Mouse (Mus musculus): ENCODE data around the gene Ciao1. TPM values are rescaled to one million over a fixed set of nuclear protein-coding genes. Genes with fewer than 3 reads are reported as not detected.

Gene Ciao1
- total and polyA plus RNA-seq, 2 experiments from 2014 or later = 32.8 to 33.1 TPM

DNA sequence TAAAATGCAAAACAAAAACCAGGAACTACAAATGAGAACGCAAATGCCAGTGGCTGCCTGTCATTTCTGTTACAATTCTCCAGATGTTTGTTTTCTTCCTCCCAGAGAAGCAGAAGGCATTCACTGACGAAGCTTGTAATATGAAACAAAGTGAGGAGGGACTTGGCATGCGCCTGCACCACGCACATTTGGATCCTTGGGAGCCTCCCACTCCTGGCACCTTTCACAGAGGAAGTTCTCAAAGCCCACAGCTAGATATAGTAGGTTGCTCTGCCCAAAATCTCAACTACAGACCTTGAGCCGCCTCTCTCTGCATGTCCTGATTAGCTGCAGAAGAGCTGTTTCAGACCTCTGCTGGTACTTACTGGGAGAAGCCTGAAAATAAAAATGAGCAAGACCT lies 11.7 kb upstream of the Ciao1 start:
- no peaks in the 10 kb centered on the region for H3K9me3 ChIP-seq (ENCODE audit: low read length)
- no peak overlapping the region for H3K4me2 ChIP-seq (ENCODE audit: low read depth)
- H3K36me3 ChIP-seq (ENCODE audit: insufficient read depth) = peaks cover 42% of the 10 kb centered on the region
- no peaks in the 10 kb centered on the region for H3K27me3 ChIP-seq (ENCODE audit: insufficient read depth, low read length)
- DNase-seq = no peak
- no peak overlapping the region for H3K4me3 ChIP-seq (ENCODE audit: low read depth, low read length)
- no peak overlapping the region for H3K27ac ChIP-seq (ENCODE audit: low read depth, low read length)
- H3K4me1 ChIP-seq (ENCODE audit: insufficient read depth) = no peaks in the 10 kb centered on the region
- no peak overlapping the region for H3K9ac ChIP-seq
- WGBS = 82% methylated on average over 5 of the region's 5 CpGs
- no peak for ATAC-seq
- TF ChIP-seq CTCF (IDR thresholded peaks at IDR 0.05; ENCODE audit: low read depth) = no peak

- Histone ChIP-seq H3K4me3 (ENCODE audit: low read depth, low read length) (no peak overlapping the region), H3K27me3 (ENCODE audit: insufficient read depth, low read length) (no peaks in the 10 kb centered on the region), H3K36me3 (ENCODE audit: insufficient read depth) (peaks cover 41% of the 10 kb centered on the region), H3K4me1 (ENCODE audit: insufficient read depth) (no peaks in the 10 kb centered on the region), H3K4me2 (ENCODE audit: low read depth) (no peak overlapping the region), H3K9me3 (ENCODE audit: low read length) (no peaks in the 10 kb centered on the region), H3K27ac (ENCODE audit: low read depth, low read length) (no peak overlapping the region), H3K9ac (no peak overlapping the region)
- WGBS = 91% methylated on average over 6 of the region's 6 CpGs
- ATAC-seq (no peak), DNase-seq (no peak)
- no peak for TF ChIP-seq CTCF (IDR thresholded peaks at IDR 0.05; ENCODE audit: low read depth)
Observed at GRCm38 (mm10) chr2:127255294-127255693, 7.7 kb upstream of the Ciao1 start.

- no peak overlapping the region for H3K4me2 ChIP-seq (ENCODE audit: low read depth)
Observed at GRCm38 (mm10) chr2:127254604-127255134, 7.1 kb upstream of the Ciao1 start.

DNA sequence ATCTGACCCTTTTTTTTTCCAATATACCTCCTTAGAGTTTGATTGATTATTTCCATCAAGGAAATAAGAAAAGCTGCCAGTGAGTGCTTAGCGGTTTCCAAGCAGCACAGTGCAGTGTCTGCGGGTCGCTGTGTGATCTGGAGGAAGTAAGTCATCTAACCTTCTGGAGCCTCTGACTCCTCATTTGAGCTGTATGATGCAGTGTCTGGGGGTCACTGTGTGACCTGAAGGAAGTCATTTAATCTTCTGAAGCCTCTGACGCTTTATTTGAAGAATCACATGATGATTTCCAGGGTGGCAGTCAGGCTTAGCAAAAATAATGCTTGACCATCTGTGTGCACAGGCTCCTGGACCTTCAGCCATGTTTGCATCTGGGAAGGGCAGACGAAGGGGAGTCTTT lies 5.2 kb upstream of the Ciao1 start:
- no peak for TF ChIP-seq CTCF (IDR thresholded peaks at IDR 0.05; ENCODE audit: low read depth)
- DNase-seq (no peak), ATAC-seq (no peak)
- Histone ChIP-seq H3K4me1 (ENCODE audit: insufficient read depth) (peaks cover 11% of the 10 kb centered on the region; the same call in 1 of the 2 replicates), H3K27me3 (ENCODE audit: insufficient read depth, low read length) (no peaks in the 10 kb centered on the region), H3K36me3 (ENCODE audit: insufficient read depth) (peaks cover 18% of the 10 kb centered on the region), H3K9me3 (ENCODE audit: low read length) (no peaks in the 10 kb centered on the region), H3K4me2 (ENCODE audit: low read depth) (no peak overlapping the region), H3K27ac (ENCODE audit: low read depth, low read length) (no peak overlapping the region), H3K9ac (no peak overlapping the region), H3K4me3 (ENCODE audit: low read depth, low read length) (no peak overlapping the region)
- WGBS = 88% methylated on average over 5 of the region's 5 CpGs

More at GRCm38 (mm10) chr2:127254604-127255134, 7.1 kb upstream of the Ciao1 start:
- DNase-seq (no peak), ATAC-seq (no peak)
- Histone ChIP-seq H3K9ac (no peak overlapping the region), H3K27me3 (ENCODE audit: insufficient read depth, low read length) (no peaks in the 10 kb centered on the region), H3K9me3 (ENCODE audit: low read length) (no peaks in the 10 kb centered on the region), H3K27ac (ENCODE audit: low read depth, low read length) (no peak overlapping the region), H3K36me3 (ENCODE audit: insufficient read depth) (peaks cover 36% of the 10 kb centered on the region), H3K4me1 (ENCODE audit: insufficient read depth) (peaks cover under 1% of the 10 kb centered on the region; the same call in 1 of the 2 replicates), H3K4me3 (ENCODE audit: low read depth, low read length) (no peak overlapping the region)
- WGBS = 87% methylated on average over 3 of the region's 3 CpGs
- no peak for TF ChIP-seq CTCF (IDR thresholded peaks at IDR 0.05; ENCODE audit: low read depth)

GRCm38 (mm10) chr2:127251880-127252527 lies 4.4 kb upstream of the Ciao1 start:
- ATAC-seq = no peak
- WGBS = 77% methylated on average over 3 of the region's 3 CpGs
- DNase-seq = no peak
- no peak for TF ChIP-seq CTCF (IDR thresholded peaks at IDR 0.05; ENCODE audit: low read depth)
- Histone ChIP-seq H3K27ac (ENCODE audit: low read depth, low read length) (no peak overlapping the region), H3K4me1 (ENCODE audit: insufficient read depth) (peaks cover 12% of the 10 kb centered on the region), H3K9ac (no peak overlapping the region), H3K9me3 (ENCODE audit: low read length) (no peaks in the 10 kb centered on the region), H3K36me3 (ENCODE audit: insufficient read depth) (peaks cover 10% of the 10 kb centered on the region), H3K4me2 (ENCODE audit: low read depth) (no peak overlapping the region), H3K27me3 (ENCODE audit: insufficient read depth, low read length) (no peaks in the 10 kb centered on the region), H3K4me3 (ENCODE audit: low read depth, low read length) (no peak overlapping the region)

DNA sequence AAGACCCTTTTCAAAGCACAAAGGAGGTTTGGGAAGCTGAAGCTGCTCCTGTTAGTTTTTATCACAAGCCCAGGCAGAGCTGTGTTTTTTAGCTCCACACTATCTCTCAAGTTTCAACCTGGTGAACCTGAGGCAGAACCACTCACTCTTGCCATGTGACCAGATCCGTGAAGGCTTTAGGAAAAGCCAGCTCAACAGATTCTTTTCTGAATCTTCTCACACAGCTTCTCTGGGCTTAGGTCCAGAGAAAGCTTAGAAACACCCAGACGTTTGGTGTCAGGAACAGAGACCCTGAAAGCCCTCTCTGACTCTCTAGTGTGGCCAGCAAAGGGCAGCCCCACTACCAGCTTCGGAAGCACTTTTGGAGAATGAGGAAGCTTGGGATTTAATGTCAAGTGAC lies 3.8 kb upstream of the Ciao1 start:
- 72% methylated on average over 3 of the region's 3 CpGs for WGBS
- Histone ChIP-seq H3K27me3 (ENCODE audit: insufficient read depth, low read length) (no peaks in the 10 kb centered on the region), H3K4me2 (ENCODE audit: low read depth) (no peak overlapping the region), H3K36me3 (ENCODE audit: insufficient read depth) (0 out of 2 replicates have a peak, but pooled peaks cover 5% of the 10 kb centered on the region), H3K27ac (ENCODE audit: low read depth, low read length) (no peak overlapping the region), H3K9ac (no peak overlapping the region), H3K9me3 (ENCODE audit: low read length) (no peaks in the 10 kb centered on the region), H3K4me1 (ENCODE audit: insufficient read depth) (peaks cover 18% of the 10 kb centered on the region), H3K4me3 (ENCODE audit: low read depth, low read length) (no peak overlapping the region)
- TF ChIP-seq CTCF (IDR thresholded peaks at IDR 0.05; ENCODE audit: low read depth) = no peak
- DNase-seq = no peak
- ATAC-seq = no peak

GRCm38 (mm10) chr2:127250291-127251008 lies 2.8 kb upstream of the Ciao1 start:
- Histone ChIP-seq H3K4me2 (ENCODE audit: low read depth) (no peak overlapping the region), H3K9ac (no peak overlapping the region), H3K4me3 (ENCODE audit: low read depth, low read length) (no peak overlapping the region), H3K4me1 (ENCODE audit: insufficient read depth) (peaks cover 20% of the 10 kb centered on the region), H3K27me3 (ENCODE audit: insufficient read depth, low read length) (no peaks in the 10 kb centered on the region), H3K36me3 (ENCODE audit: insufficient read depth) (peaks cover 10% of the 10 kb centered on the region; the same call in 1 of the 2 replicates), H3K9me3 (ENCODE audit: low read length) (no peaks in the 10 kb centered on the region), H3K27ac (ENCODE audit: low read depth, low read length) (no peak overlapping the region)
- DNase-seq = no peak
- no peak for ATAC-seq
- TF ChIP-seq CTCF (IDR thresholded peaks at IDR 0.05; ENCODE audit: low read depth) = no peak
- 93% methylated on average over 9 of the region's 9 CpGs for WGBS
